Mouse (Mus musculus): ENCODE measurements around the gene Haus7.

DNA sequence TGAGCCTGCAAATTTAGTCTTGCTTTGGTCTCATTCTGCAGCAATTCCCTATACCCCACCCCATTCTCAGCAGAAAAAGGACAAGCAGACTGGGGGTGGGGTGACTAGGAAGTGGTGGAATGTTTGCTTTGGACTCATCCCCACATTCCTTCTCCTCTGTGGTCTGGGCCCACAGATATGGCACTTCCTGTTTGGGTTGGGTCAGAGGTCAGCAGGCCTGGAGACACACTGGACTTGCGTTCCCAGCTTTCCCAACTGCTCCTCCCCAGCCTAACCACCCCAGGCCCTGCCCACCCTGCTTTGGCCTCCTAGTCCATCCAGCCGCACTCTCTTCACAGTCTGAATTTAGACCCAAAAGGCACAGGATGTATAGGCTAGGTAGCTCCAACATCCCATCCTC lies 17.8 kb upstream of the Haus7 start:
- no peak for TF ChIP-seq CTCF (IDR thresholded peaks at IDR 0.05; ENCODE audit: low read depth)
- TF ChIP-seq EP300 (IDR thresholded peaks at IDR 0.05; ENCODE audit: low read depth), result no peak
